Mouse (Mus musculus) liver, postnatal 0 days (tissue): ENCODE measurements around the gene Lmbr1.
A peak's percentile ranks its signal among the peaks of the same experiment; 100 is the strongest.

Source experiments
- CTCF ChIP-seq: sonication (generic); IDR thresholded peaks from 2 replicates; pipeline ENCODE4 v1.5.1; 2016; ENCODE audit warnings: antibody characterized with exemption, low read depth
- EP300 ChIP-seq: IDR thresholded peaks from 2 replicates; pipeline ENCODE4 v1.6.1; 2016; ENCODE audit warnings: antibody characterized with exemption, low read depth, mild to moderate bottlenecking

DNA sequence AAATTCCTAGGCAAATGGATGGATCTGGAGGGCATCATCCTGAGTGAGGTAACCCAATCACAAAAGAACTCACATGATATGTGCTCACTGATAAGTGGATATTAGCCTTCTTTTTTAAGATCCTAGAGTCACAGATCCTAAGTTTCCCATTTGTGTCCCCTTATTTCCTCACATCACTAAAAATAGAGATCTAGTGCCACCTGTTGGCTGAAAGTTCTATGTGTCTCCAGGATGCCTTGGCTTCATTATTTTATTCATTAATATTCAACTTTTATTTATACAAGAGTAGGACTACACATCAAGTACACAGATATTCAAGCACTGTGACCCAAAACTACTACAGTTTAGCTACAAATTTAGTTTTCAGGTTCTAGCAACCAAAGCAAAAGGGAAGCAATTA is 103.4 kb downstream of the Lmbr1 start:
- peak; percentile 48 for TF ChIP-seq CTCF
- no peak for TF ChIP-seq EP300
